Mouse (Mus musculus) thymus, postnatal 0 days (tissue): Measurements from ENCODE around the gene Myb. TPM values are rescaled to one million over a fixed set of nuclear protein-coding genes. Genes with fewer than 3 reads are reported as not detected.

Experiments
- DNase-seq: peaks from one replicate; pipeline ENCODE4 v3.0.0-alpha.2; 2015; ENCODE audit warnings: low spot score
- polyA plus RNA-seq: library from polyadenylated mRNA; unstranded; fragments of >200 nt; fragmentation: Nextera tagmentation; extraction: Ambion mirVana; gene quantifications from 2 replicates; pipeline ENCODE4 v1.2.1, GENCODE M21; 2015

Gene Myb
- 183 and 202 TPM in 2 replicates for polyA plus RNA-seq

GRCm38 (mm10) chr10:21160537-21161358 lies at the start of gene Myb:
Gene Myb (minus strand): TSS chr10:21160984.
- peak; percentile 85 for DNase-seq

GRCm38 (mm10) chr10:21207378-21207777 lies 46.6 kb upstream of the Myb start:
- peak; percentile 21 for DNase-seq

GRCm38 (mm10) chr10:21206232-21206631 lies 45.4 kb upstream of the Myb start:
- DNase-seq = no peak

GRCm38 (mm10) chr10:21204496-21205085 lies 43.8 kb upstream of the Myb start:
- DNase-seq = no peak

- peak; percentile 56 for DNase-seq
Observed at GRCm38 (mm10) chr10:21203886-21204285, 43.1 kb upstream of the Myb start.

GRCm38 (mm10) chr10:21203461-21203860 lies 42.7 kb upstream of the Myb start:
- DNase-seq = no peak

- no peak for DNase-seq
Observed at GRCm38 (mm10) chr10:21200761-21201160, 40.0 kb upstream of the Myb start.

- DNase-seq = no peak
Observed at GRCm38 (mm10) chr10:21200322-21200721, 39.5 kb upstream of the Myb start.

- DNase-seq = peak; percentile 75
Observed at GRCm38 (mm10) chr10:21196646-21197116, 35.9 kb upstream of the Myb start.

GRCm38 (mm10) chr10:21195597-21195996 lies 34.8 kb upstream of the Myb start:
- peak; percentile 11 for DNase-seq

GRCm38 (mm10) chr10:21193935-21194505 lies 33.2 kb upstream of the Myb start:
- no peak for DNase-seq

GRCm38 (mm10) chr10:21193088-21193934 lies 32.5 kb upstream of the Myb start:
- DNase-seq = peak; percentile 52

GRCm38 (mm10) chr10:21192436-21192835 lies 31.7 kb upstream of the Myb start:
- DNase-seq = peak; percentile 19

- no peak for DNase-seq
Observed at GRCm38 (mm10) chr10:21189756-21190397, 29.1 kb upstream of the Myb start.

GRCm38 (mm10) chr10:21189275-21189601 lies 28.5 kb upstream of the Myb start:
- DNase-seq = no peak

- DNase-seq = peak; percentile 68
Observed at GRCm38 (mm10) chr10:21188564-21189274, 27.9 kb upstream of the Myb start.

- peak; percentile 33 for DNase-seq
Observed at GRCm38 (mm10) chr10:21187847-21188246, 27.1 kb upstream of the Myb start.

- peak; percentile 87 for DNase-seq
Observed at GRCm38 (mm10) chr10:21186733-21187132, 25.9 kb upstream of the Myb start.

- peak; percentile 28 for DNase-seq
Observed at GRCm38 (mm10) chr10:21178711-21179110, 17.9 kb upstream of the Myb start.

GRCm38 (mm10) chr10:21178281-21178680 lies 17.5 kb upstream of the Myb start:
- DNase-seq = peak; percentile 45
